Mouse (Mus musculus): ENCODE results near the gene Cldn18. TPM values are rescaled to one million over a fixed set of nuclear protein-coding genes. Genes with fewer than 3 reads are reported as not detected.

Cldn18 gene
- polyA plus RNA-seq, 1 experiment from 2014 or later = not detected

- 52% methylated on average over 1 of the region's 1 CpGs for WGBS
- no peaks in the 10 kb centered on the region for H3K36me3 ChIP-seq (ENCODE audit: control insufficient read depth, insufficient read depth)
- H3K9me3 ChIP-seq (ENCODE audit: control insufficient read depth, low read length) = no peaks in the 10 kb centered on the region
- H3K4me3 ChIP-seq (replicated peaks; ENCODE audit: low read length) = no peak overlapping the region
- H3K27ac ChIP-seq (ENCODE audit: low read length) = no peak overlapping the region
- H3K4me2 ChIP-seq (ENCODE audit: low read length) = no peak overlapping the region
- H3K9ac ChIP-seq (replicated peaks; ENCODE audit: low read depth, low read length) = no peak overlapping the region
- no peaks in the 10 kb centered on the region for H3K27me3 ChIP-seq (replicated peaks; ENCODE audit: control insufficient read depth, insufficient read depth, low read length)
- ATAC-seq = no peak
- no peaks in the 10 kb centered on the region for H3K4me1 ChIP-seq (replicated peaks; ENCODE audit: control insufficient read depth, insufficient read depth, low read length)
These were observed 2.9 kb upstream of the Cldn18 start for GRCm38 (mm10) chr9:99720011-99720410.

GRCm38 (mm10) chr9:99710297-99710696 is 6.8 kb downstream of the Cldn18 start:
- no peak for ATAC-seq
- Histone ChIP-seq H3K36me3 (ENCODE audit: control insufficient read depth, insufficient read depth) (no peaks in the 10 kb centered on the region), H3K4me1 (replicated peaks; ENCODE audit: control insufficient read depth, insufficient read depth, low read length) (no peaks in the 10 kb centered on the region), H3K4me3 (replicated peaks; ENCODE audit: low read length) (no peak overlapping the region), H3K27ac (ENCODE audit: low read length) (no peak overlapping the region), H3K9ac (replicated peaks; ENCODE audit: low read depth, low read length) (no peak overlapping the region), H3K4me2 (ENCODE audit: low read length) (no peak overlapping the region), H3K9me3 (ENCODE audit: control insufficient read depth, low read length) (no peaks in the 10 kb centered on the region), H3K27me3 (replicated peaks; ENCODE audit: control insufficient read depth, insufficient read depth, low read length) (no peaks in the 10 kb centered on the region)
- 86% methylated on average over 4 of the region's 4 CpGs for WGBS

GRCm38 (mm10) chr9:99709588-99710248 is 7.3 kb downstream of the Cldn18 start:
- no peak for ATAC-seq

GRCm38 (mm10) chr9:99707425-99708126 is 9.5 kb downstream of the Cldn18 start:
- H3K4me2 ChIP-seq (ENCODE audit: low read length) = no peak overlapping the region
- 70% methylated on average over 11 of the region's 11 CpGs for WGBS
- H3K9me3 ChIP-seq (ENCODE audit: control insufficient read depth, low read length) = no peaks in the 10 kb centered on the region
- no peaks in the 10 kb centered on the region for H3K27me3 ChIP-seq (replicated peaks; ENCODE audit: control insufficient read depth, insufficient read depth, low read length)
- ATAC-seq = no peak
- no peaks in the 10 kb centered on the region for H3K36me3 ChIP-seq (ENCODE audit: control insufficient read depth, insufficient read depth)
- no peak overlapping the region for H3K4me3 ChIP-seq (replicated peaks; ENCODE audit: low read length)
- H3K9ac ChIP-seq (replicated peaks; ENCODE audit: low read depth, low read length) = no peak overlapping the region
- H3K27ac ChIP-seq (ENCODE audit: low read length) = no peak overlapping the region
- no peaks in the 10 kb centered on the region for H3K4me1 ChIP-seq (replicated peaks; ENCODE audit: control insufficient read depth, insufficient read depth, low read length)

More at GRCm38 (mm10) chr9:99709588-99710248, 7.3 kb downstream of the Cldn18 start:
- no peak overlapping the region for H3K27ac ChIP-seq (ENCODE audit: low read length)
- H3K36me3 ChIP-seq (ENCODE audit: control insufficient read depth, insufficient read depth) = no peaks in the 10 kb centered on the region
- H3K27me3 ChIP-seq (replicated peaks; ENCODE audit: control insufficient read depth, insufficient read depth, low read length) = no peaks in the 10 kb centered on the region
- WGBS = 93% methylated on average over 22 of the region's 22 CpGs
- no peaks in the 10 kb centered on the region for H3K4me1 ChIP-seq (replicated peaks; ENCODE audit: control insufficient read depth, insufficient read depth, low read length)
- H3K9ac ChIP-seq (replicated peaks; ENCODE audit: low read depth, low read length) = no peak overlapping the region
- H3K9me3 ChIP-seq (ENCODE audit: control insufficient read depth, low read length) = no peaks in the 10 kb centered on the region
- H3K4me3 ChIP-seq (replicated peaks; ENCODE audit: low read length) = no peak overlapping the region
- no peak overlapping the region for H3K4me2 ChIP-seq (ENCODE audit: low read length)

GRCm38 (mm10) chr9:99706264-99706663 is 10.8 kb downstream of the Cldn18 start:
- no peak overlapping the region for H3K27ac ChIP-seq (ENCODE audit: low read length)
- H3K4me1 ChIP-seq (replicated peaks; ENCODE audit: control insufficient read depth, insufficient read depth, low read length) = no peaks in the 10 kb centered on the region
- H3K9me3 ChIP-seq (ENCODE audit: control insufficient read depth, low read length) = no peaks in the 10 kb centered on the region
- no peak for ATAC-seq
- 95% methylated on average over 6 of the region's 6 CpGs for WGBS
- no peaks in the 10 kb centered on the region for H3K27me3 ChIP-seq (replicated peaks; ENCODE audit: control insufficient read depth, insufficient read depth, low read length)
- no peaks in the 10 kb centered on the region for H3K36me3 ChIP-seq (ENCODE audit: control insufficient read depth, insufficient read depth)
- H3K4me3 ChIP-seq (replicated peaks; ENCODE audit: low read length) = no peak overlapping the region
- H3K4me2 ChIP-seq (ENCODE audit: low read length) = no peak overlapping the region
- H3K9ac ChIP-seq (replicated peaks; ENCODE audit: low read depth, low read length) = no peak overlapping the region

- Histone ChIP-seq H3K9me3 (ENCODE audit: control insufficient read depth, low read length) (no peaks in the 10 kb centered on the region), H3K27me3 (replicated peaks; ENCODE audit: control insufficient read depth, insufficient read depth, low read length) (no peaks in the 10 kb centered on the region), H3K36me3 (ENCODE audit: control insufficient read depth, insufficient read depth) (no peaks in the 10 kb centered on the region), H3K4me3 (replicated peaks; ENCODE audit: low read length) (no peak overlapping the region), H3K27ac (ENCODE audit: low read length) (no peak overlapping the region), H3K9ac (replicated peaks; ENCODE audit: low read depth, low read length) (no peak overlapping the region), H3K4me2 (ENCODE audit: low read length) (no peak overlapping the region), H3K4me1 (replicated peaks; ENCODE audit: control insufficient read depth, insufficient read depth, low read length) (no peaks in the 10 kb centered on the region)
- ATAC-seq = no peak
- WGBS = 81% methylated on average over 6 of the region's 6 CpGs
These were observed 13.4 kb downstream of the Cldn18 start for GRCm38 (mm10) chr9:99703711-99704110.

- WGBS = 94% methylated on average over 6 of the region's 6 CpGs
- Histone ChIP-seq H3K4me1 (replicated peaks; ENCODE audit: control insufficient read depth, insufficient read depth, low read length) (no peaks in the 10 kb centered on the region), H3K27me3 (replicated peaks; ENCODE audit: control insufficient read depth, insufficient read depth, low read length) (no peaks in the 10 kb centered on the region), H3K4me3 (replicated peaks; ENCODE audit: low read length) (no peak overlapping the region), H3K9ac (replicated peaks; ENCODE audit: low read depth, low read length) (no peak overlapping the region), H3K4me2 (ENCODE audit: low read length) (no peak overlapping the region), H3K9me3 (ENCODE audit: control insufficient read depth, low read length) (no peaks in the 10 kb centered on the region), H3K36me3 (ENCODE audit: control insufficient read depth, insufficient read depth) (no peaks in the 10 kb centered on the region), H3K27ac (ENCODE audit: low read length) (no peak overlapping the region)
- ATAC-seq = no peak
These were observed 14.9 kb downstream of the Cldn18 start for GRCm38 (mm10) chr9:99702215-99702614.

- Histone ChIP-seq H3K27me3 (replicated peaks; ENCODE audit: control insufficient read depth, insufficient read depth, low read length) (no peaks in the 10 kb centered on the region), H3K4me3 (replicated peaks; ENCODE audit: low read length) (no peak overlapping the region), H3K9ac (replicated peaks; ENCODE audit: low read depth, low read length) (no peak overlapping the region), H3K4me1 (replicated peaks; ENCODE audit: control insufficient read depth, insufficient read depth, low read length) (no peaks in the 10 kb centered on the region), H3K4me2 (ENCODE audit: low read length) (no peak overlapping the region), H3K9me3 (ENCODE audit: control insufficient read depth, low read length) (no peaks in the 10 kb centered on the region), H3K36me3 (ENCODE audit: control insufficient read depth, insufficient read depth) (no peaks in the 10 kb centered on the region), H3K27ac (ENCODE audit: low read length) (no peak overlapping the region)
- ATAC-seq = no peak
- whole genome bisulfite sequencing = 86% methylated on average over 2 of the region's 2 CpGs
These were observed 15.9 kb downstream of the Cldn18 start for GRCm38 (mm10) chr9:99701187-99701586.

GRCm38 (mm10) chr9:99699752-99700389 is 17.2 kb downstream of the Cldn18 start:
- Histone ChIP-seq H3K4me3 (replicated peaks; ENCODE audit: low read length) (no peak overlapping the region), H3K4me2 (ENCODE audit: low read length) (no peak overlapping the region), H3K36me3 (ENCODE audit: control insufficient read depth, insufficient read depth) (no peaks in the 10 kb centered on the region), H3K9me3 (ENCODE audit: control insufficient read depth, low read length) (no peaks in the 10 kb centered on the region), H3K4me1 (replicated peaks; ENCODE audit: control insufficient read depth, insufficient read depth, low read length) (no peaks in the 10 kb centered on the region), H3K27ac (ENCODE audit: low read length) (no peak overlapping the region), H3K27me3 (replicated peaks; ENCODE audit: control insufficient read depth, insufficient read depth, low read length) (no peaks in the 10 kb centered on the region), H3K9ac (replicated peaks; ENCODE audit: low read depth, low read length) (no peak overlapping the region)
- no peak for ATAC-seq
- 88% methylated on average over 2 of the region's 2 CpGs for WGBS
